Mouse (Mus musculus): ENCODE measurements around the gene 1500015O10Rik.

The 1500015O10Rik gene

GRCm38 (mm10) chr1:43730491-43730924 lies at the start of gene 1500015O10Rik:
TSS of gene 1500015O10Rik (plus strand) at chr1:43730602.
- no peak for DNase-seq

GRCm38 (mm10) chr1:43689983-43690382 lies 40.4 kb upstream of the 1500015O10Rik start:
- no peak for DNase-seq

GRCm38 (mm10) chr1:43690507-43690906 lies 39.9 kb upstream of the 1500015O10Rik start:
- no peak for DNase-seq

- DNase-seq, result no peak
These were observed 36.3 kb upstream of the 1500015O10Rik start for GRCm38 (mm10) chr1:43694076-43694475.

GRCm38 (mm10) chr1:43694851-43695545 lies 35.4 kb upstream of the 1500015O10Rik start:
- no peak for DNase-seq

GRCm38 (mm10) chr1:43698577-43699000 lies 31.8 kb upstream of the 1500015O10Rik start:
- DNase-seq, result no peak

- DNase-seq, result no peak
These were observed 15.6 kb upstream of the 1500015O10Rik start for GRCm38 (mm10) chr1:43714841-43715240.

- DNase-seq, result no peak
These were observed 12.4 kb upstream of the 1500015O10Rik start for GRCm38 (mm10) chr1:43717967-43718366.

GRCm38 (mm10) chr1:43718793-43719192 lies 11.6 kb upstream of the 1500015O10Rik start:
- no peak for DNase-seq

- DNase-seq, result no peak
These were observed 7.9 kb upstream of the 1500015O10Rik start for GRCm38 (mm10) chr1:43722459-43722858.

- no peak for DNase-seq
These were observed 1.7 kb downstream of the 1500015O10Rik start for GRCm38 (mm10) chr1:43732100-43732499.

- no peak for DNase-seq
These were observed 2.3 kb downstream of the 1500015O10Rik start for GRCm38 (mm10) chr1:43732657-43733056.

- no peak for DNase-seq
These were observed 7.6 kb downstream of the 1500015O10Rik start for GRCm38 (mm10) chr1:43737812-43738518.

GRCm38 (mm10) chr1:43738519-43738894 lies 8.1 kb downstream of the 1500015O10Rik start:
- no peak for DNase-seq

- no peak for DNase-seq
These were observed 24.3 kb downstream of the 1500015O10Rik start for GRCm38 (mm10) chr1:43754448-43755312.

- no peak for DNase-seq
These were observed 29.7 kb downstream of the 1500015O10Rik start for GRCm38 (mm10) chr1:43760085-43760484.

- DNase-seq, result no peak
These were observed 34.1 kb downstream of the 1500015O10Rik start for GRCm38 (mm10) chr1:43764481-43764880.

GRCm38 (mm10) chr1:43766328-43766727 lies 35.9 kb downstream of the 1500015O10Rik start:
- DNase-seq, result no peak

- no peak for DNase-seq
These were observed 38.1 kb downstream of the 1500015O10Rik start for GRCm38 (mm10) chr1:43768385-43768990.

- DNase-seq, result no peak
These were observed 38.9 kb downstream of the 1500015O10Rik start for GRCm38 (mm10) chr1:43769348-43769747.

GRCm38 (mm10) chr1:43770032-43770431 lies 39.6 kb downstream of the 1500015O10Rik start:
- no peak for DNase-seq

- no peak for DNase-seq
These were observed 42.3 kb downstream of the 1500015O10Rik start for GRCm38 (mm10) chr1:43772694-43773093.

GRCm38 (mm10) chr1:43774126-43774525 lies 43.7 kb downstream of the 1500015O10Rik start:
- DNase-seq, result no peak

All from spleen, adult 18-20 months (tissue).